Comparison of ENCODE assay signal across 11 mouse cellular contexts in the genomic region with DNA sequence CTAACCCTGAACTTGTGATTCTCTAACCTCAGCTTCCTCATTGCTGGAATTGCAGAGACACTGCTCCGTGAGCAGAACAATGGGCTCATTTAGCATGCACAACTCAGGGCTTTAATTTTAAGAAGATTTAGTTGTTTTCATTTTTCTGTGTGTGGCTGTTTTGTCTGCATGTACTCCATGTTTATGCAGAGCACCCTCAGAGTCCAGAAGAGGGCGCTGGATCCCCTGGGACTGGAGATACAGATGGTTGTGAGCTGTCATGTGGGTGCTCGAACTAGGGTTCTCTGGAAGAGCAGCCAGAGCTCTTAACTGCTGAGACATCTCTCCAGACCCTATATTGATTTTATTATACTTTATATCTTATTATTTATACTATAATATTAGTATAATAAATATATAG. TPM values are rescaled to one million over a fixed set of nuclear protein-coding genes. Genes with fewer than 3 reads are reported as not detected.
DNase-seq lines count a peak whose midpoint lies in the region; ATAC-seq and TF ChIP-seq lines count a peak whose summit lies in the region.
"Had no signal": no experiment of that assay in that cellular context is flagged by ENCODE, and none has a peak within 500 bp of the region (broad histone marks: within the 10 kb centered on the region; RNA-seq: fewer than 3 reads in every experiment).

No protein-coding gene starts in this region.

- ATAC-seq in hindbrain, postnatal 0 days, result no peak

- TF ChIP-seq CTCF in hindbrain, postnatal 0 days (IDR thresholded peaks at IDR 0.05; ENCODE audit: low read depth), result peak; percentile 40

- H3K9ac ChIP-seq in hindbrain, postnatal 0 days (replicated peaks; ENCODE audit: low read length), result no peak overlapping the region
- H3K9ac ChIP-seq: kidney, embryonic 15.5 days; lung, embryonic 14.5 days had no signal

- WGBS in hindbrain, postnatal 0 days, result 44% methylated on average over 3 of the region's 3 CpGs

- no peaks in the 10 kb centered on the region for H3K27me3 ChIP-seq in hindbrain, postnatal 0 days (ENCODE audit: insufficient read depth, low read length)
- H3K27me3 ChIP-seq: kidney, embryonic 15.5 days had no signal

- no peak overlapping the region for H3K4me2 ChIP-seq in hindbrain, postnatal 0 days (ENCODE audit: low read depth, low read length)

- peak; percentile 60 for DNase-seq in adrenal gland, postnatal 14 days
- no peak for DNase-seq in adrenal gland, adult 2 months
- peak; percentile 46 for DNase-seq in retina, postnatal 1 day
- no peak for DNase-seq in retina, embryonic 14.5 days (ENCODE audit: low spot score)
- DNase-seq in hindbrain, postnatal 0 days (ENCODE audit: low spot score), result peak; percentile 31
- no peak for DNase-seq in spleen, adult 18-20 months
- DNase-seq in frontal cortex, postnatal 25 days (ENCODE audit: low spot score in 2 of 2), result no peak
- no peak for DNase-seq in lung, adult 18-20 months

- no peaks in the 10 kb centered on the region for H3K9me3 ChIP-seq in hindbrain, postnatal 0 days (ENCODE audit: low read length)
- H3K9me3 ChIP-seq: embryonic facial prominence, embryonic 10.5 days; kidney, embryonic 15.5 days had no signal

- no peaks in the 10 kb centered on the region for H3K36me3 ChIP-seq in hindbrain, postnatal 0 days (ENCODE audit: insufficient read depth, low read length)
- H3K36me3 ChIP-seq: embryonic facial prominence, embryonic 10.5 days; kidney, embryonic 15.5 days had no signal

- H3K4me1 ChIP-seq in hindbrain, postnatal 0 days (ENCODE audit: insufficient read depth, low read length), result peaks cover 9% of the 10 kb centered on the region; the same call in 1 of the 2 replicates

- H3K27ac ChIP-seq in hindbrain, postnatal 0 days, result no peak overlapping the region

- no peak overlapping the region for H3K4me3 ChIP-seq in hindbrain, postnatal 0 days (ENCODE audit: low read length)
- H3K4me3 ChIP-seq: kidney, embryonic 15.5 days had no signal

RNA-seq across cellular contexts. Expression of gene Cyp11a1, which starts 3.4 kb away (rescaled TPM):
- 2,863 and 3,093 TPM in 2 replicates for total RNA-seq in adrenal gland, postnatal 14 days (2021)
- 1,000 to 10,000 TPM; 6,621 to 7,422 TPM for total RNA-seq in adrenal gland, adult 2 months (2021)
- polyA plus RNA-seq in adrenal gland, adult 2 months (2012; rRNA removed), result 1,463 and 1,873 TPM in 2 replicates
- total RNA-seq in hindbrain, postnatal 0 days (2014; rRNA removed), result 4.1 and 4.3 TPM in 2 replicates
- polyA plus RNA-seq in hindbrain, postnatal 0 days (2015; fragmentation: Nextera tagmentation; extraction: Ambion mirVana), result 1.2 and 1.8 TPM in 2 replicates
- polyA plus RNA-seq: embryonic facial prominence, embryonic 10.5 days had no signal

RNA-seq across cellular contexts. Expression of gene Stra6, which starts 54.0 kb away (rescaled TPM):
- total RNA-seq in adrenal gland, postnatal 14 days (2021), result 0.96 and 1.3 TPM in 2 replicates
- total RNA-seq in adrenal gland, adult 2 months (2021), result 1 to 10 TPM; 1.5 to 1.8 TPM
- 2.0 and 2.6 TPM in 2 replicates for polyA plus RNA-seq in adrenal gland, adult 2 months (2012; rRNA removed)
- 16.0 and 19.2 TPM in 2 replicates for total RNA-seq in hindbrain, postnatal 0 days (2014; rRNA removed)
- polyA plus RNA-seq in hindbrain, postnatal 0 days (2015; fragmentation: Nextera tagmentation; extraction: Ambion mirVana), result 7.5 TPM in 2 replicates

Comparison
In these comparisons a context has a peak if more than half of its experiments do, and no peak if none do; other contexts are left out.
1. DNase-seq: peak in adrenal gland, postnatal 14 days (single experiment), retina, postnatal 1 day (single experiment) and hindbrain, postnatal 0 days (single experiment); none in adrenal gland, adult 2 months (single experiment), retina, embryonic 14.5 days (single experiment), spleen, adult 18-20 months (0 of 2), frontal cortex, postnatal 25 days (0 of 2) and lung, adult 18-20 months (0 of 2).
2. RNA of gene Cyp11a1, which starts 3.4 kb away (total RNA-seq): 6,621 to 7,422 TPM in adrenal gland, adult 2 months and 2,863 to 3,093 TPM in adrenal gland, postnatal 14 days; 4.1 to 4.3 TPM in hindbrain, postnatal 0 days; every median in the first group is over 100 times any median in the second.